Mouse (Mus musculus) neural tube, embryonic 11.5 days (tissue): Measurements from ENCODE around the gene Prdx5. TPM values are rescaled to one million over a fixed set of nuclear protein-coding genes. Genes with fewer than 3 reads are reported as not detected.
"Not testable (repeated sequence)": the region's sequence is repeated elsewhere in the genome, so short reads cannot be mapped to it uniquely, and the experiment has no call there.

Experiments used
- ATAC-seq: fragments of 200-750 bp; cut with Nextera tagmentation; 2 replicates; pipeline ENCODE4 v1.8.0; 2017; ENCODE audit warnings: moderate number of reproducible peaks, mild to moderate bottlenecking, moderate TSS enrichment, moderate library complexity; ENCODE audit not compliant: insufficient read depth, low FRiP score, low TSS enrichment
- DNase-seq: peaks from one replicate; pipeline ENCODE4 v3.0.0-alpha.2; 2015; ENCODE audit warnings: low spot score
- H3K27ac ChIP-seq: fragments of 300-500 bp; sonication (generic); 2 replicates; pipeline ENCODE4 v1.5.1; 2014; ENCODE audit warnings: low read depth, mild to moderate bottlenecking, low read length
- H3K27me3 ChIP-seq: fragments of 300-500 bp; sonication (generic); 2 replicates; pipeline ENCODE4 v1.6.1; 2014; ENCODE audit warnings: mild to moderate bottlenecking, low read length, mixed read lengths; ENCODE audit not compliant: control insufficient read depth, insufficient read depth
- H3K36me3 ChIP-seq: fragments of 300-500 bp; sonication (generic); 2 replicates; pipeline ENCODE4 v1.6.1; 2014; ENCODE audit warnings: mild to moderate bottlenecking, low read length, moderate library complexity, mixed read lengths; ENCODE audit not compliant: control insufficient read depth, insufficient read depth
- H3K4me1 ChIP-seq: fragments of 300-500 bp; sonication (generic); 2 replicates; pipeline ENCODE4 v1.6.1; 2014; ENCODE audit warnings: low read length, mixed read lengths; ENCODE audit not compliant: control insufficient read depth, insufficient read depth
- H3K4me2 ChIP-seq: fragments of 300-500 bp; sonication (generic); 2 replicates; pipeline ENCODE4 v1.6.1; 2014; ENCODE audit warnings: low read depth, mild to moderate bottlenecking, moderate library complexity
- H3K4me3 ChIP-seq: fragments of 300-500 bp; sonication (generic); 2 replicates; pipeline ENCODE4 v1.5.1; 2014; ENCODE audit warnings: low read depth, low read length
- H3K9ac ChIP-seq: fragments of 300-500 bp; sonication (generic); 2 replicates; pipeline ENCODE4 v1.6.1; 2014; ENCODE audit warnings: mild to moderate bottlenecking, low read length
- H3K9me3 ChIP-seq: fragments of 300-500 bp; sonication (generic); 2 replicates; pipeline ENCODE4 v1.6.1; 2016; ENCODE audit warnings: low read length; ENCODE audit not compliant: control insufficient read depth
- WGBS: fragments of 180-500 bp; shearing (Covaris S2); extraction: QIAGEN DNeasy Blood & Tissue Kit; methylation state at CpG from one replicate; pipeline ENCODE4 v1.1.7; 2014; 5-methylcytosine and 5-hydroxymethylcytosine counted together
- polyA plus RNA-seq: library from polyadenylated mRNA; unstranded; fragments of >200 nt; fragmentation: Nextera tagmentation; extraction: Ambion mirVana; gene quantifications from 2 replicates; pipeline ENCODE4 v1.2.1, GENCODE M21; 2014

Gene Prdx5
- polyA plus RNA-seq, 1 experiment from 2014 or later, result 110 TPM

- H3K36me3 ChIP-seq, result peaks cover 7% of the 10 kb centered on the region
- no peaks in the 10 kb centered on the region for H3K9me3 ChIP-seq
- no peak overlapping the region for H3K27ac ChIP-seq
- 84% methylated on average over 3 of the region's 3 CpGs for WGBS
- no peak overlapping the region for H3K9ac ChIP-seq
- no peaks in the 10 kb centered on the region for H3K27me3 ChIP-seq
- peaks cover 14% of the 10 kb centered on the region for H3K4me1 ChIP-seq
- no peak overlapping the region for H3K4me3 ChIP-seq
- DNase-seq, result no peak
- H3K4me2 ChIP-seq, result no peak overlapping the region
- ATAC-seq, result no peak
Observed at GRCm38 (mm10) chr19:6906199-6906598, 3.7 kb downstream of the Prdx5 start.

DNA sequence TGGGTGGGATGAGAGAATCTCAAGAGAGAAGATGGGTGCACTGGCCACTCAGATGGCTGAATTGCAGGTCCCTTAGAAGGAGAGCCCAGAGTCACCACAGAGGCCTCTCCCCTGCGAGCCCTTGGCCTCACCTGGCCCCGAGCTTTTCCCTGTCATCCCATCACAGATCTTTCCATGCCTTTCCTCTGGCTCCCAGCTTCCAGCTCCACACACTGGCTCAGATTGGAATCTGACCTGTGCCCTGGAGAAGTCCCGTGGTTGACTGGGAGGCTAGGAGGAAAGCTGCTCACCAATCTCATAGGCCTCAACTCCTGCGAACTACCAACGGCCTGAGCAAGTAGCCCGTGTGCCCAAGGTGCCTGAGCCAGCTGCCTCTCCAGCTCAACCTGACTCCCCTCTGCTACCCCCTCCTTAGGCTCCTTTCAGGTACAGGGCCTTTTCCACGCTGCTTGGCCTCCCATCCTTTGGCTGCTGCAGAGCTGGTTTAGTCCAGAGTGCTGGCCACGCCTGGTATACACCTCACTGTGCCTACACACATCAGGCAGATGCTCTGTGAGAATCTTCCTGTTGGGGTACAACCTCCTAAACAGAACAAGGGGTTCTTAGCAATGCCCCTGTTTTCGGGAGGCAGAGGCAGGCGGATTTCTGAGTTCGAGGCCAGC, 4.3 kb downstream of the Prdx5 start:
- Histone ChIP-seq H3K4me2 (no peak overlapping the region), H3K4me3 (no peak overlapping the region), H3K9me3 (no peaks in the 10 kb centered on the region), H3K9ac (no peak overlapping the region), H3K36me3 (peaks cover 7% of the 10 kb centered on the region), H3K4me1 (peaks cover 10% of the 10 kb centered on the region; the same call in 1 of the 2 replicates), H3K27me3 (no peaks in the 10 kb centered on the region), H3K27ac (no peak overlapping the region)
- ATAC-seq (no peak), DNase-seq (no peak)
- 94% methylated on average over 11 of the region's 11 CpGs for WGBS

GRCm38 (mm10) chr19:6904846-6905245, 5.1 kb downstream of the Prdx5 start:
- Histone ChIP-seq H3K4me3 (no peak overlapping the region), H3K9ac (no peak overlapping the region), H3K36me3 (peaks cover 7% of the 10 kb centered on the region), H3K4me2 (no peak overlapping the region), H3K9me3 (no peaks in the 10 kb centered on the region), H3K27ac (no peak overlapping the region), H3K4me1 (peaks cover 10% of the 10 kb centered on the region; the same call in 1 of the 2 replicates), H3K27me3 (no peaks in the 10 kb centered on the region)
- 87% methylated on average over 2 of the region's 2 CpGs for WGBS
- DNase-seq (no peak), ATAC-seq (no peak)

GRCm38 (mm10) chr19:6903031-6903430, 6.9 kb downstream of the Prdx5 start:
- ATAC-seq, result no peak
- Histone ChIP-seq H3K4me2 (no peak overlapping the region), H3K4me1 (no peaks in the 10 kb centered on the region; the same call in 1 of the 2 replicates), H3K27me3 (no peaks in the 10 kb centered on the region), H3K4me3 (no peak overlapping the region), H3K27ac (no peak overlapping the region), H3K36me3 (peaks cover 7% of the 10 kb centered on the region), H3K9ac (no peak overlapping the region), H3K9me3 (no peaks in the 10 kb centered on the region)
- no peak for DNase-seq
- WGBS, result 95% methylated on average over 1 of the region's 1 CpGs

- WGBS, result 79% methylated on average over 4 of the region's 4 CpGs
- no peaks in the 10 kb centered on the region for H3K9me3 ChIP-seq
- H3K27ac ChIP-seq, result no peak overlapping the region
- no peak overlapping the region for H3K9ac ChIP-seq
- no peak for DNase-seq
- H3K4me1 ChIP-seq, result no peaks in the 10 kb centered on the region
- no peak overlapping the region for H3K4me3 ChIP-seq
- no peaks in the 10 kb centered on the region for H3K27me3 ChIP-seq
- no peaks in the 10 kb centered on the region for H3K36me3 ChIP-seq
- no peak for ATAC-seq
- H3K4me2 ChIP-seq, result no peak overlapping the region
Observed at GRCm38 (mm10) chr19:6899641-6900040, 10.3 kb downstream of the Prdx5 start.

DNA sequence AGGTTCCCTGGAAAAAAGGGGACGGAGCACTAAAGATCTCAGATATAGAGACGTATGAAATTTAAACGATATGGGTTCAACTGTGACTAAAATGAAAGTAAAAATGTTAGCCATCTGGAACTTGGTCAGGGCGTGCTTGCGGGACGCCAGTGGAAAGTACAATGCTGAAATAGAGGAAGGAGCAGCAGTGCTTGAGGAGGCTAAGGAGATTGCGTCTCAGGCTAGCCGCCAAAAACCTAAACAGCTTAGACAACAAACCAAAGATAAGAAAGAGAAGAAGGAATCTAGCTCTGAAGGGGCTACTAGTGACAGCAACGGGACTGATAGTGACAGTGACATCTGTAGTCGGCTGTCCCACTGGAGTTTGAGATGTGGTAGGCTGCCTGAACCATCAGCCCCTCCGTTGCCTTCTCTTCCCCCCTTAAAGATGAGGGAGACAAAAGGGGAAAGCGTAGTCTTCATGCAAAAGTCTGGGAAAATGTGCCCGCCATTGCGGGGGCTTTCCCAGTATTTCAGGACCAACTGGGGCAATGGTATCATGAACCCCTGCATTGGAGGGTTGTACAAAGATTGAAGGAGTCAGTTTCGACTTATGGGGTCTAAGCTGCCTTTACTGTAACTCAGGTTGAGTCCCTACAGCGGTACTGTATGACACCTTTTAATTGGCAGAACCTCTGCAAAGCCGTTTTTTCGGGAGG, 14.1 kb downstream of the Prdx5 start:
- not testable (repeated sequence) for H3K27me3 ChIP-seq, DNase-seq, H3K36me3 ChIP-seq, H3K4me3 ChIP-seq, H3K9ac ChIP-seq, H3K4me2 ChIP-seq, H3K4me1 ChIP-seq, ATAC-seq, H3K27ac ChIP-seq, H3K9me3 ChIP-seq
- 90% methylated on average over 18 of the region's 18 CpGs for WGBS

DNA sequence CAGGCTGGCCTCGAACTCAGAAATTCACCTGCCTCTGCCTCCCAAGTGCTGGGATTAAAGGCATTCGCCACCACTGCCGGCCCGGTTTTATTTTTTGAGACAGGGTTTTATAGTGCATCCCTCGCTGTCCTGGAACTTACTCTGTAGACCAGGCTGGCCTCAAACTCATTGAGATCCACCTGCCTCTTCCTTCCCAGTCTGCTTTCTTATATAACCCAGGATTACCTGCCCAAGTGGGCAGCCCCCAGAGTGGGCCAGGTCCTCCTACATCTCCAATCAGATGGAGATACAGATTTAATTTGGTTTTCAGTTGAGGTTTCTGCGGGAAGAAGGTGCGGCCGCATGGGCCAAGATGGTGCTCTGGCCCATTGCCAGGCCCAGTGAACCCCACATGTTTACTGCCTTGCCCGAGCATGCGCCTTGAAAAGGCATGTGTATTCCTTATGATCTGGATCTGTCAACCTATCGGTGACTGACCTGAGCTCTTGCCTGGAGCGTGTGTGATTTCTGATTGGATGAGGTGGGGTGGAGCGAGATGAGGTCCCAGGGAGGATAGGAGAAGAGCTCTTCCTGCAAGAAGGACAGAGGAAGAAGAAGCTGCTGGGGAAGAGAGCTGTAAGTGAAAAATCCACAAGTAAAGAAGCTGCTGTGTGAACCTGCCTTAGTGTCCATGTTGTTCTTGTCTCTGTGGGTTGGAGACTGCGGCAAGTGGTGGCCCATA, 16.0 kb downstream of the Prdx5 start:
- no peak for ATAC-seq
- 88% methylated on average over 14 of the region's 14 CpGs for WGBS

GRCm38 (mm10) chr19:6892512-6892911, 17.4 kb downstream of the Prdx5 start:
- Histone ChIP-seq H3K4me1 (no peaks in the 10 kb centered on the region), H3K27ac (no peak overlapping the region), H3K36me3 (no peaks in the 10 kb centered on the region), H3K9ac (no peak overlapping the region), H3K4me3 (no peak overlapping the region), H3K27me3 (no peaks in the 10 kb centered on the region), H3K4me2 (no peak overlapping the region), H3K9me3 (no peaks in the 10 kb centered on the region)
- 68% methylated on average over 4 of the region's 4 CpGs for WGBS
- DNase-seq (no peak), ATAC-seq (no peak)

More for the DNA sequence above, 16.0 kb downstream of the Prdx5 start:
- H3K27ac ChIP-seq, result no peak overlapping the region
- H3K36me3 ChIP-seq, result no peaks in the 10 kb centered on the region
- H3K4me1 ChIP-seq, result no peaks in the 10 kb centered on the region
- no peak overlapping the region for H3K4me2 ChIP-seq
- no peaks in the 10 kb centered on the region for H3K9me3 ChIP-seq
- no peaks in the 10 kb centered on the region for H3K27me3 ChIP-seq
- no peak overlapping the region for H3K9ac ChIP-seq
- DNase-seq, result no peak
- no peak overlapping the region for H3K4me3 ChIP-seq
